Mouse (Mus musculus): ENCODE data around the gene 1600002K03Rik.
"Not testable (repeated sequence)": the region's sequence is repeated elsewhere in the genome, so short reads cannot be mapped to it uniquely, and the experiment has no call there.

The 1600002K03Rik gene

DNA sequence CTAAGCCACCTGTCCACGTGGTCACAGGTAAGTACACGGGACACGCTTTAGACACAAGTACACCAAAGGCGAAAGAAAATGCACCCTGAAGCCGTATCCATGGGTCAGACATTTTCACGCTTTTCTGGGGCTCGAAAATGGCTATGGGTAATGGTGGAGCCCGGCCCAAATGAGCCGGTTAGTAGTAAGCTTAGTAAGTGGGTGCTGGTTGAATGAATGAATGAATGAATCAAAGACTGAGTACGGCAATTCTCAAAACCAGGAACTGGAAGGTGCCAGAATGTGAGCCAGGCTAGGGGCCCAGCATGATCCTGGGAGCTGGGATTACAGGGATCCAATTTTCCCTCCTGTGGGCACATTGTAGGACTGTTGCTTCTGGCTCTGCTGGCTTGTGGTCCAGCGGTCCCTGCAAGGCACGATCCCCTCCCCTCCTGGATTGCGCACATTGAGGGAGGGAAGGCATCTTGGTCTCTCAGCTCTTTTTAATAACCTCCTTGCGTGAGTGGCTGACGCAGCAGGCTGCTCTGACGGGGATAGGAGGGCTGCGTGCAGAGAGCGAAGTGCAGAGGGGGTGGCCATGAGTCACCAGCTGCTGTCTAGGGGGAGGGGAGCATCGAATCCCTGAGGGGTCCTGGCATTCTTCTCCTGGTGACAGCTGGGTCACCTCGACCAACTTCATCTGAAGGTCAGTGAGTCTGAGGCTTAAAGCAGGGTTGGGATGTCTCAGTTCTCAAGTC, 7.2 kb upstream of the 1600002K03Rik start, which contains the start of gene Cirbp:
Gene Cirbp (plus strand): TSS at position 594 of the 737 bp plus-strand sequence.
- no peak for DNase-seq (ENCODE audit: low read depth in 2 of 2, low spot score in 2 of 2)

DNA sequence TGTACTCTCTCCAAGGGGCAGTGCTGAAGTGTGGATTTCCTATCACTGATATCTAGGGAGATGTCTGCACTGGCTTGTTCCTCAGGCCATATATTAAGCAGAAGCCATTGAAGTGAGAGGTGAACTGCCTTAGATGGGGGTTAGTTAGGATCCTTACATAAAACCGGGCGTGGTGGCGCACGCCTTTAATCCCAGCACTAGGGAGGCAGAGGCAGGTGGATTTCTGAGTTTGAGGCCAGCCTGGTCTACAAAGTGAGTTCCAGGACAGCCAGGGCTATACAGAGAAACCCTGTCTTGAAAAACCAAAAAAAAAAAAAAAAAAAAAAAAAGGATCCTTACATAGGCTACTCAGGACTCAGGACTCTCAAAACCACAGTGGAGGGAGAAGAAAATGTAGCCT, 6.6 kb upstream of the 1600002K03Rik start:
- not testable (repeated sequence) for DNase-seq (ENCODE audit: low read depth in 2 of 2, low spot score in 2 of 2)

DNA sequence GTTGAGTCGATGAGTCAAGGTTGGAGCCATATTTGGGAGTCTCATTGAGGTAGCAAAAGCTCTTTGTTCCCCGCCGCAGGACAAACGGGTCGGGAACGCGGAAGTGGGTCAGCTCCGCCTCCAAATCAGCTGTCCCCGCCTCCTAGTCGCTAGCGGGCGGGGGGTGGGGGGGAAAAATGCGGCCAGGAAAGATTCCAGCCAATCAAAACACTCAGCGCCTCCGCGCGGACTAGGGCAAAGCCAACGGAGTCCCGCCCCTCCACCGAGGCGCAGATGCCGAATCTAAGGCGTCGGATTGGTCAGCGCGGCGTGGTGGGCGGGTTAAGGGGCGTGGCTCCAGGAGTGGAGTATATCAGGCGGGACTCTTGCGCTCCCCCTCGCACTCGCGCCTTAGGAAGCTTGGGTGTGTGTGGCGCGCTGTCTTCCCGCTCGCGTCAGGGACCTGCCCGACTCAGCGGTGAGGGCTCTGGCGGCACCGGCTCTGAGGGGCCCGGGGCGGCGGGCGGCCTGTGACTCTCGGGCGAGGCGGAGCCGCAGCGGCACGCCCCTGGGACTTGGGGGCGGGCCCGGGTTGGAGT, 5.2 kb upstream of the 1600002K03Rik start:
- peak; percentile 99 for DNase-seq (ENCODE audit: low read depth in 2 of 2, low spot score in 2 of 2)

DNA sequence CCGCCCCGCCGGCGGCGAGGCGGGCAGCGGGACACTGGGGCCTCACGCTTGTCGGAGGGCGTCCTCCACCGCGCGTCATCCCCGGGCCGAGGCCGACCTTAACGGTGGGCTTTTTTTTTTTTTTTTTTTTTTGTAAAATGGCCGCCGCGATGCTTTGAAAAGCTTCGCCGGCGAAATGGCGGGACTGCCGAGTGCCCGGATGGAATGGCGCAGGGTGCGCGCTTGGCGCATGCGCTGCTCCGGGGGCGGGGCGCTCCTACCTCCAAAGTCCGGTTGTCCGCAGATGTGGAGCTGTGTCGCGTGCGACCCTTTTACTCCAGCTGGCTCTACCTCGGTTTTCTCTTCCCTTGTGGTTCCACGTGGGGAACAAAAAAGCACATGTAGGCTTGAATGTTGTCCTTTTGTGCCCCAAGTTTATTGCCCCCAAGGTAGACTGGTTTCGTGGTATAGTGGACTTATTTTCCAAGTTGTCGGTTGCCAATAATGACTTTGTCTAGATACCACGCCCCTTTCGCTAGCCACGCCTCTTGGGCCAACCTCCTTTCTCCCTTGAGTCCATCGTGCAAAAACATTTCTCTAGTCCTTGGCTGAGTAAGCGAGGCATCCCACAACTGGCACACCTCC, 4.6 kb upstream of the 1600002K03Rik start:
- peak; percentile 68 to 80 for DNase-seq (ENCODE audit: low read depth in 2 of 2, low spot score in 2 of 2)

DNA sequence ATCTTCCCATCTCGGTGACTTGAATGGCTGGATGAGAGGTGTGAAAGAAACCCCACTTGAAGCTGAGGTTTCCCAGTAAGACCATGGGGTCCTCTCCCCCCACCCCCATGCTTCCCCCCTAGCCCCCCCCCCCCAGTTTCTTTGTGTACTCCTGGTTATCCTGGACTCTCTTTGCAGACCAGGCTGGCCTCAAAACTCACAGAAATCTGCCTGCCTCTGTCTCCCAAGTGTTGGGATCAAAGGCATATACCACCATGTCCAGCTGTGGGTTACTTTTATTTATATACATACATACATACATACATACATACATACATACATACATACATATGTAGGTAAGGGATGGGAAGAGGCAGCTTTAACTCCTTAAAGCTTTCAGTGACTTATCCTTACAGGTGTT, 3.7 kb upstream of the 1600002K03Rik start:
- DNase-seq (ENCODE audit: low read depth in 2 of 2, low spot score in 2 of 2): no peak

DNA sequence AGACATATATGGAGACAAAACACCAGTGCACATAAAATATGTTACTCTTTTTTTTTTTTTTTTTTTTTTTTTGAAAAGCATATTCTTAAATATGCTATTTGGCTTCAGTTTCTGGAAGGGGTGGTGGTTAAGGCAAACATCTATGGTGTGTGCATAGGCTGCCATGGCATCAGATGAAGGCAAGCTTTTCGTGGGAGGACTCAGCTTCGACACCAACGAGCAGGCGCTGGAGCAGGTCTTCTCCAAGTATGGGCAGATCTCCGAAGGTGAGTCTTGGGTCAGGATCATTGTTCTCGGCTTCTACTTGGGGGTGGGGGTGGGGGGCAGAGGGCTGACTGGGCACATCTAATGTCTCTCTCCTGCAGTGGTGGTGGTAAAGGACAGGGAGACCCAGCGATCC, 3.1 kb upstream of the 1600002K03Rik start:
- no peak for DNase-seq (ENCODE audit: low read depth in 2 of 2, low spot score in 2 of 2)

DNA sequence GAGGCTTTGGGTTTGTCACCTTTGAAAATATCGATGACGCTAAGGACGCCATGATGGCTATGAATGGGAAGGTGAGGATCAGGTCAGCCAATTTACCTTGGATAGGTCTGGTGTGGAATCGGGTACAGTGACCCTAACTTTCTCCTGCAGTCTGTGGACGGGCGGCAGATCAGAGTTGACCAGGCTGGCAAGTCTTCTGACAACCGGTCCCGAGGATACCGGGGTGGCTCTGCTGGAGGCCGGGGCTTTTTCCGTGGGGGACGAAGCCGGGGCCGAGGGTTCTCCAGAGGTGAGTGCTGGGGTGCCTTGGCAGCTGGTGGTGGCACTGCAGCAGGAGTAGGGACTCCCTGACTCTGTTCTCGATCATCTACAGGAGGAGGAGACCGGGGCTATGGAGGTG, 2.7 kb upstream of the 1600002K03Rik start:
- no peak for DNase-seq (ENCODE audit: low read depth in 2 of 2, low spot score in 2 of 2)

DNA sequence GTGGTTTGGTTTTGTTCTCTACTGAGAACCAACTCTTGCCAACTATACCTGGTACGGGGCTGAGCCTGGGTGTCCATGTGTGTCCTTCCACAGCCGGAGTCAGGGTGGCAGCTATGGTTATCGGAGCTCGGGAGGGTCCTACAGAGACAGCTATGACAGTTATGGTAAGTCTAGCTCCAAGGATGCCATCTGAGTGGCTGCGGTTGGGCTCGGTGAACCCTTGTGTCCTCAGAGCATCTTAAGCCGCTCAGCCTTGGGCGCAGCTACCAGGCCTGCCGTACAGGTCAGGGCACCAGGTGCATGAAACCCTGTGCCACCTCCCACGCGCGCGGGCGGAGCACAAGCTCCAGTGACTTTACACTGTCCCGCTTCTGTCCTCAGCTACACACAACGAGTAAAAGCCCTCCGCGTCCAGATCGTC, 2.1 kb upstream of the 1600002K03Rik start:
- no peak for DNase-seq (ENCODE audit: low read depth in 2 of 2, low spot score in 2 of 2)

DNA sequence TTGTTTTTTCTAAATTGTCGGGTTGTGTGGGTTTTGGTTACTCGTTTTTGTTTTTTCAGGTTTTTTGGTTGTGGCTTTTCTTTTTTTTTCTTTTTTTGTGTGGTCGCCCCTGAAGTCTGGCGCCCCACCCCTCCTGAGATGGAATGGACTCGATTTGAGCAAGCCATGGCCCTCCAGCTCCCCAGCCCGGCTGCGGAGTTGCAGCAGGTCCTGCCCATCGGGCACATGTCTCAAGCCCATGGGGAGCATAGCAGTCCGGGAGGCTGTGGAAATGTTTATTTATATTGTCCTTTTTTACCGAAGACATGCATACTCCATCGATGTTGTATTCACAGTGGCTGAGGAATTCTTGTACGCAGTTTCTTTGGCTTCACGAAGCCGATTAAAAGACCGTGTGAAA, 1.5 kb upstream of the 1600002K03Rik start:
- DNase-seq (ENCODE audit: low read depth in 2 of 2, low spot score in 2 of 2): no peak

DNA sequence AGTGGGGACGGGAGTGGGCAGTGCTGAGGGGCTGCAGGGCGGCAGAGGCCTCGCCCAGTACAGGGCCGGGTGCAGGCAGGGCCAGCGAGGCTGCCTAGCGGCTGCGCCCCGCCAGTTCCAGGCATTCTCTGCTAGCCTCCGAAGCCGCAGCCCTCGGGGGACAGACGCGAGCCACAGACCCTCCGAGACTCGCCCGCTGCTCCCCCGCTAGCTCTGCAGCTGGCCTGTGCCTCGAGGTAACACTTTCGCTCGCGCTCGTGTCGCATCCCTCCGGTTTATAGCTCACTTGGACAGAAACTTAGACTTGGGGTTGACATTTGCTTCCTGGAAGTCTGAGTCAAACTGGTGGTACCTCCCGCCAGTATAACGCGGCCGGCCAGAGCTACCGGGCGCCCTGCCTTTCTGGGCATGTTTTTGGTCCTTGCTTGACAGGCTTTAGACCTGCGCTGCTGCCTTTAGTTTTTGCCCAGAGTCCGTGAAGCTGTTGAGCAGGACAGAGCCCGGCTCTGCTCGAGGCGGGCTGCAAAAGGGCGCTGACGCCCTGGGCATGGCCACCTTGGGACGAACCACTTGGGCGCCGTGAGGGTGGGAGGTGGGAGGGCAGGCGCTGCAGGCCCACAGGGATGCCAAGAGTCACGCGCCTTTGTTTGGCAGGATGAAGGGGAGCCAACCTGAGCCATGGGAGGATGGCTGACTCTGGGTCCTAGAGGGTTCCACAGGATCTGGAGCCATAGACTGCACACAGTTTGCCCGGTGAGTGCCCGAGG, 801 bp upstream of the 1600002K03Rik start:
- DNase-seq (ENCODE audit: low read depth in 2 of 2, low spot score in 2 of 2): no peak

DNA sequence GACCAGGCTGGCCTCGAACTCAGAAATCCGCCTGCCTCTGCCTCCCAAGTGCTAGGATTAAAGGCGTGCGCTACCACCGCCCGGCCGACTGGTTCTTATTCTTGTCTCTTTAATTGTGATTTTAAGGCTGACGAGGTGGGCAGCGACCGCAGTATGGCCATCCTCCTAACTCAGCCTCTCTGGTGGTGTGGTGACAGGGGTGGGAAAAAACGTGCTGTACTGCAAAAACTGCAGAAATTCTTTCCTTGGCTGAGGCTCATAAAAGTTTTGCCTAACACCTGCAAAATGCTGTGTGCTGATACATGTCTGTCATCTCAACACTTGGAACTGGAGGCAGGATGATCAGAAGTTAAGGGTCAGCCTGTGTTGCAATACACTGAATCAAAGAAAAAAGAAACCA, 614 bp downstream of the 1600002K03Rik start:
- no peak for DNase-seq (ENCODE audit: low read depth in 2 of 2, low spot score in 2 of 2)

DNA sequence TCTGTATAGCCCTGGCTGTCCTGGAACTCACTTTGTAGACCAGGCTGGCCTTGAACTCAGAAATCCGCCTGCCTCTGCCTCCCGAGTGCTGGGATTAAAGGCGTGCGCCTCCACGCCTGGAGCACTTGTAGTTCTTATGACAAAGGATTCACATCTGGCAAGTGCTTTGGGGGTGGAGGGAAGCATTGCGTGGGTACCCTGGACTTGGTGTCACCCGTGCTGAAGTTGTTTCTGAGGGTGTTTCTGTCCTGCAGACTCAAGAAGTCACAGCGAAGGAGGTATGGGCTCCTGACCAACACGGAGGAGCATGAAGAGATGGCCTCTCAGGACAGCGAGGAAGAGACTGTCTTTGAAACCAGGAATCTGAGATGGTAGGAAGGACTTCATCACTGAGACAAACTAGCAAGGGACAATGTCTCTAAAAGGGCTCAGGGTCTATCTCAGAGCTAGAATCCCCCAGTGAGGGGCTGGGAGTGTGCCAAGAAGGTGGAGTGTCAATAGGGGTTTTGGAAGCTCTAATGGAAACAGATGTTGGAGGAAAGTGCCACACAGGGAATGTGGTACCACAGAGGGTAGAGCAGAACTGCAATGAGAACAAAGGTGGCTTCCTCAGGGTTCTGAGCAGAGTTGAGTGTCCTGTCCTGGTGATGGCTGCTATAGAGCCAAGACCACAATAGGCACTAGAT, 1.4 kb downstream of the 1600002K03Rik start:
- no peak for DNase-seq (ENCODE audit: low read depth in 2 of 2, low spot score in 2 of 2)

DNA sequence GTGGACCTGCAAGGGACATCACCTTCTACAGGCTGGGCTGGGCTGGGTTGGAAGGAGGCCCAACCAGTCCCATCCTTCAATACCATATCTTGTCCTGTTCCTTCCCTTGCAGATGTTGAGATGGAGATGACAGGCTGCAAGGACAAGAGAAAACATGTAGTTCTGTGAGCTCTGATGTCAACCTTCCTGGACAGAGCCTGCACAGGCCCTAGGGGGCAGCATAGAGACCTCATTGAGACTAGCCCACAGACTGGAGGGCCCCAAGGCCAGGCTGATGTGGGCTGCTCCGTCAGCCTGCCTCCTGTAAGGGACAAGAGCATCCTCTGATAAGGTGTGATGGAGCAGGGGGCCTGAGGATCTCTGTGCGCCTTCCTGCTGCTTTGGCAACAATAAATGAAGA, 2.0 kb downstream of the 1600002K03Rik start:
- no peak for DNase-seq (ENCODE audit: low read depth in 2 of 2, low spot score in 2 of 2)

DNA sequence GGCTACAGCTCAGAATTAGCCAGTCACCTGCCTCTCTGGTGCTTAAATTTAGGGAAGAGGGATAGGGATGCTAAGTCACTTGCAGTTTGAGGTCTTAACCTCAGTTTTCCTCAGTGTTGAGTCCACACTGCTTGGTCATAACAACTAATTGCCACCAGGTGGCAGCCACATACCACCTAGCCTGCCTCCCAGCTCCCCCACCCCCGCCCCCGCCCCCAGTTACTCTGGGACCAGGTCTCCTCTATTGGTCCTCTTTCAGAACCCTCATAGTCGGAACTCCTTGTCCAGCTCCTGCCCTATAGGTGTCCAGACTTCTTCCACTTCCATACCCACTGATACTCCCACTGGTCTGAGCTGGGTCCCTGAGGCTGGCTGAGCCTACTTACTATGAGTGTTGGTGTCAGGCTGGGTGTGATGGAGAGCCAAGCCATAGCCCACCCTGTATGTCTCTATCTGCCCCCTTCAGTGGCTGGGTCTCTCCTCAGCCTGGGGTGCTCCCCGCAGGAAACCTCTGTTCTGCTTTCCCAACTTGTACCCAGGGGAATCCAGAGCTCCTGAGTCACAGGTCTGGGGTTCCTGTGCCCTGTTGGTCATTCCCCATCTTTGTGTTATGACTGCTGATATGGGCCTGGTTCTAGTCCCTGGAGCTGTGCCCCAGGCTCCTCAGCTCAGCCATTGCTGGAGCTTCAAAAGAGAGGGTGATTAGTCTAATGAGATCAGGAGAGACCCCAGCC, 3.0 kb downstream of the 1600002K03Rik start:
- no peak for DNase-seq (ENCODE audit: low read depth in 2 of 2, low spot score in 2 of 2)

DNA sequence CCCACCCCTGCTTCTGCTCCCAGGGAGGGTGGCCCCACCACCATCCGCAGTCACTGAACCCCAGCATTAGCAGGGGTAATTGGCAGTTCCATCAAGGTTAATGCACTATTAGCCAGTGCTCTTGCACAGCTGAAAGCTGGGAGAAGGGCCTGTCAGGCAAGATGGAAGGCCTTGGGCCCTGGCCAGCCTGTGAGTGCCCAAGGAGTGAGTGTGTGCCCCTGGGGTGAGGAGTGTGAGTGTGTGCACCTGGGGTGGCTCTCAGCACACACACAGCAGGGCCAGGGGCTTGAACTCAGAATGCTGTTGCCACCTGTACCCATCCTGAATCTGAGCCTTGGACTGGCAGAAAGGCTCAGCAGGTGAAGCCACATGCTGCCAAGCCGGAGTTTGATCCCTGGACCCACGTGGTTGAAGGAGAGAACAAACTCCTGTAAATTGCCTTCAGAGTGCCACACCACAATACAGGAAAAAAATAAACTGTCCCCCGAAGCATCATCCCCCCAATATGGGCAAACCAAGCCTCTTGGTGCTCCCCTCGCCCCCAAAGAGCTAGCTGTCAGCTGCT, 3.6 kb downstream of the 1600002K03Rik start:
- no peak for DNase-seq (ENCODE audit: low read depth in 2 of 2, low spot score in 2 of 2)

DNA sequence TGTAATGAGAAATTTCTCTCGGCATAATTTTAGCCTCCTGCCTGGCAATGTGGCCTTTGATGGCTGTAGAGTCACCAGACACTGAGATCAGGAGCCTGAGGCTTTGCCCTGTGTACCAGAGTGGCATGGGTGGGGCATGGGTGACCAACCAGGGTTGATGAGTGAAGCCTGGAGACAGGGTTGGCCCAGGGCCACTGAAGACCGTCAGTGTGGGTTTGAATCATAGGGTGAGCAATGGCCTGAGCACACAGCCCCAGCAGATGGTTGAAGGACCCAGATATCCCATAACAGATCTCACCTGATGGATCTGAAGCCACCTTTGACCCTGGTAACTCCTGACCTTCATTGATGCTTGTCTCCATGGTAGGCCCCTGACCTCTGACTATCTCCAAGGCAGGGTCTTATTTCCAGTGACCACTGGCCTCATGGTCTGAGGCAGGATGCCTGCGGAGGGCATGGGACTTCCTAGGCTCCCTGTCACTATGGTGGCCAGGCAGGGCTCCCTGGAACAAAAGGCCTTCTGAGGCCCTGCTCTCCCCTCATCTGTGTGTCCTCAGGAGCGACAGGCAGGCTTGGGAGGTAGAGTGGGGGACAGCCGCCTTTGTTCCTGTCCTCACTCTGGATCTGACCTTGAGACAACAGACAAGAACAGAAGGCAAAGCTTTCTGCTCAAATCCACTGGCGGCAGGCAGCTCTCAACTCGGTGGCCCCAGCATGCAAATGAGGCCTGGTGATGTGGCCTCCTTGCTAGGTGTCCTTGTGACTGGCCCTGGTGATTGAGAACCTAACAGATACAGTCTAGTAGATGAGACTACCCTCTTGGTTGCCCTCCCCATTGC, 4.9 kb downstream of the 1600002K03Rik start:
- no peak for DNase-seq (ENCODE audit: low read depth in 2 of 2, low spot score in 2 of 2)

DNA sequence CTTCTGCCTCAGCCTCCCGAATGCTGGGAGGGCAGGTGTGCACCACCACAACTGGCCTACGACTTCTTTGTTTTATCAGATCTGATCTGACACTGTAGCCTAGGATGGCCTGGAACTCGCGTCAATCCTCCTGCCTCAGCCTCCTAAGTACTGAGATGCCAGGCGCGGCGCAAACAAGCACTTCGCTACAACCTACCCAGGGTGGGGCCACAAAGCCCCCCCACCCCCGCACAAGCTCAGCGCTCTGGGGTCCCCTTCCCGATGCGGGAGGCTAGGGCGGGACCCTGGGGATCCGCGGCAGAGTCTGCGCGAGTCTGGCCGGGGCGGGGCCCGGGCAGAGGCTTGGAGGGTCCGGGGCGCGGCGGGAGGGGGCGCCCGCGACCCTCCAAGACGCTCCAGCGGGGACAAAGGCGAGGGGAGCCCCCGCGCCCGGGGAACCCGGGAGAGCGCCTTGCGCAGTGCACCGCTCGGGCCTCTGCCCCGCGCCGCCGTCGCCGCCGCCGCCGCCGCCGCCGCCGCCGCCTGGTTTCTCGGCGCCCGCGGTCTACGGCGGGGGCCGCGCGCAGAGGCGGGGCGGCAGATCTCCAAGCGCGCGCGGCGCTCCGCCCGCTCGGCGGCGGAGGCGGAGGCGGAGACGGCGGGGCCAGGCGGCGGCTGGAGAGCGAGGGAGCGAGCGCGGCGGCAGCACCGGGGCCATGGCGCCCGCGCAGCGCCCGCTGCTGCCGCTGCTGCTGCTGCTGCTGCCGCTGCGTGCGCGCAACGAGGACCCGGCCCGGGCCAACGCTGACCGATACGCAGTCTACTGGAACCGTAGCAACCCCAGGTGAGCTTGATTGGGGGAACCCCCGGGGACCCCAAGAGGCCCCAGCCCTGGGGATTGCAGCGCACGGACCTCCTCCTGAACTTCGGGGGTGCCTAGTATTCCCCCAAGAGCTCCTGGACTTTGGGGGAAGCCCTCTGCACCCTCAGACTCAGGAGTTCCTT, 6.6 kb downstream of the 1600002K03Rik start, which contains the start of gene Efna2:
Gene Efna2 (plus strand): TSS at position 415 of the 984 bp plus-strand sequence.
- no peak for DNase-seq (ENCODE audit: low read depth in 2 of 2, low spot score in 2 of 2)

DNA sequence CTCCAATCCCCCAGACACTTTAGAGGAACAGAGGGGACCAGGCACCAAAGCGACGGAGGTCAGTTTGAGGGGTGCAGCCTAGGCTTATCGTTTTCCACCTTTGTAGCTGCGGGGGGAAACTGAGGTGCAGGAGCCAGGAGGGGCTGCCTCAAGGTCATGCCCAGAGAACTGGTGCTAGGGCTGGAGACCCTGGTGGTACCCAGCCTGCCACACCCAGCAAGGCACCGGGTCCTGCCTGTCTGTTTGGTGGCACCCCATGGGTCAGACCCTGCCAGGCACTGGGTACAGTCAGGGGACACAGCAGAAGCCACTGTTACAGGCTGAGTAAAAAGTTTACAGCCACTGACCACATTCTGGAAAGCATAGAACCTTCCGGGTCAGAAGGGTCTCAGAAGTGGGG, 7.5 kb downstream of the 1600002K03Rik start:
- DNase-seq (ENCODE audit: low read depth in 2 of 2, low spot score in 2 of 2): no peak

Data from CD8-positive naive resting alpha-beta T cell, adult 2 months (primary cell).